Mouse (Mus musculus): ENCODE measurements at regions not wholly inside any gene's neighbourhood (a gene's known extent, or its start where the extent isn't known, plus 50 kb on each side); places are given as distances from the start of the nearest gene placed in this dataset.

GRCm38 (mm10) chrX:169554359-169554758 is 130.6 kb upstream of the Mid1 start:
- no peaks in the 10 kb centered on the region for H3K36me3 ChIP-seq (ENCODE audit: control insufficient read depth, insufficient read depth, low read length)
- H3K4me1 ChIP-seq (ENCODE audit: control insufficient read depth, insufficient read depth, low read length) = no peaks in the 10 kb centered on the region
- DNase-seq (ENCODE audit: low spot score) = no peak
- H3K27ac ChIP-seq (replicated peaks; ENCODE audit: low read depth, low read length) = no peak overlapping the region
- no peak overlapping the region for H3K9ac ChIP-seq (ENCODE audit: low read depth, low read length, severe bottlenecking)
- 47% methylated on average over 1 of the region's 1 CpGs for WGBS
- no peak overlapping the region for H3K4me3 ChIP-seq (replicated peaks; ENCODE audit: low read length)
- H3K27me3 ChIP-seq (ENCODE audit: control insufficient read depth, insufficient read depth, low read length) = no peaks in the 10 kb centered on the region
- H3K4me2 ChIP-seq (replicated peaks; ENCODE audit: low read depth, low read length, severe bottlenecking) = no peak overlapping the region
- ATAC-seq (ENCODE audit: low FRiP score, low read depth) = no peak
- TF ChIP-seq POLR2A (IDR thresholded peaks at IDR 0.05; ENCODE audit: borderline replicate concordance, extremely low read depth, insufficient read depth, insufficient read length) = no peak
- H3K9me3 ChIP-seq (ENCODE audit: control insufficient read depth, low read length) = no peaks in the 10 kb centered on the region

- Histone ChIP-seq H3K27ac (replicated peaks; ENCODE audit: low read depth, low read length) (no peak overlapping the region), H3K4me1 (ENCODE audit: control insufficient read depth, insufficient read depth, low read length) (no peaks in the 10 kb centered on the region), H3K9ac (ENCODE audit: low read depth, low read length, severe bottlenecking) (no peak overlapping the region), H3K4me3 (replicated peaks; ENCODE audit: low read length) (no peak overlapping the region), H3K36me3 (ENCODE audit: control insufficient read depth, insufficient read depth, low read length) (no peaks in the 10 kb centered on the region), H3K9me3 (ENCODE audit: control insufficient read depth, low read length) (no peaks in the 10 kb centered on the region), H3K4me2 (replicated peaks; ENCODE audit: low read depth, low read length, severe bottlenecking) (no peak overlapping the region), H3K27me3 (ENCODE audit: control insufficient read depth, insufficient read depth, low read length) (no peaks in the 10 kb centered on the region)
- TF ChIP-seq POLR2A (IDR thresholded peaks at IDR 0.05; ENCODE audit: borderline replicate concordance, extremely low read depth, insufficient read depth, insufficient read length) = no peak
- WGBS = 60% methylated on average over 1 of the region's 1 CpGs
- DNase-seq (ENCODE audit: low spot score) (no peak), ATAC-seq (ENCODE audit: low FRiP score, low read depth) (no peak)
Observed at GRCm38 (mm10) chrX:169552851-169553250, 132.1 kb upstream of the Mid1 start.

DNA sequence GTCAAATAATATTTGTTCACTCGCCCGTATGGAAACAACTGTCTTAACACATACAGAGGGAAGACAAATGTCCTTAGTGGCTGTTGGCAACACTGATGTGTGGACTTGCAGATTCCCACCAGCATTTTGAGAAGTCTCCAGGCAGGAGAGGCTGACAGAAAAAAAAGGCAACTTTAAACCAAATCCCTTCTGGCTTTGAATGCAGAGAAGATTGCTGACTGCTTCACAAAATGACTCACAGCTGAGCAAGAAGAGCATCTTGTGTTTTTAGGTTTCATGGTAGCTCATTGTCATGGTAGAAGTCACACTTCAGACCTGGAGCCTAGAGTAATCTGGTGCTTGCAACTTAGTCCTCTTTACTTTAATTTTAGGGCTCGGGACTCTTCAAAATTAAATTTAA is 141.0 kb upstream of the Mid1 start:
- no peak for ATAC-seq (ENCODE audit: low FRiP score, low read depth)
- no peaks in the 10 kb centered on the region for H3K4me1 ChIP-seq (ENCODE audit: control insufficient read depth, insufficient read depth, low read length)
- no peaks in the 10 kb centered on the region for H3K9me3 ChIP-seq (ENCODE audit: control insufficient read depth, low read length)
- H3K4me2 ChIP-seq (replicated peaks; ENCODE audit: low read depth, low read length, severe bottlenecking) = no peak overlapping the region
- no peak overlapping the region for H3K27ac ChIP-seq (replicated peaks; ENCODE audit: low read depth, low read length)
- no peak for TF ChIP-seq POLR2A (IDR thresholded peaks at IDR 0.05; ENCODE audit: borderline replicate concordance, extremely low read depth, insufficient read depth, insufficient read length)
- no peaks in the 10 kb centered on the region for H3K36me3 ChIP-seq (ENCODE audit: control insufficient read depth, insufficient read depth, low read length)
- no peak overlapping the region for H3K9ac ChIP-seq (ENCODE audit: low read depth, low read length, severe bottlenecking)
- DNase-seq (ENCODE audit: low spot score) = no peak
- WGBS = 85% methylated on average over 3 of the region's 3 CpGs
- no peak overlapping the region for H3K4me3 ChIP-seq (replicated peaks; ENCODE audit: low read length)
- H3K27me3 ChIP-seq (ENCODE audit: control insufficient read depth, insufficient read depth, low read length) = no peaks in the 10 kb centered on the region

- no peak overlapping the region for H3K9ac ChIP-seq (ENCODE audit: low read depth, low read length, severe bottlenecking)
- no peak overlapping the region for H3K27ac ChIP-seq (replicated peaks; ENCODE audit: low read depth, low read length)
- H3K4me1 ChIP-seq (ENCODE audit: control insufficient read depth, insufficient read depth, low read length) = no peaks in the 10 kb centered on the region
- no peaks in the 10 kb centered on the region for H3K27me3 ChIP-seq (ENCODE audit: control insufficient read depth, insufficient read depth, low read length)
- H3K9me3 ChIP-seq (ENCODE audit: control insufficient read depth, low read length) = no peaks in the 10 kb centered on the region
- ATAC-seq (ENCODE audit: low FRiP score, low read depth) (no peak), DNase-seq (ENCODE audit: low spot score) (no peak)
- H3K4me3 ChIP-seq (replicated peaks; ENCODE audit: low read length) = no peak overlapping the region
- no peaks in the 10 kb centered on the region for H3K36me3 ChIP-seq (ENCODE audit: control insufficient read depth, insufficient read depth, low read length)
- TF ChIP-seq POLR2A (IDR thresholded peaks at IDR 0.05; ENCODE audit: borderline replicate concordance, extremely low read depth, insufficient read depth, insufficient read length) = no peak
- no peak overlapping the region for H3K4me2 ChIP-seq (replicated peaks; ENCODE audit: low read depth, low read length, severe bottlenecking)
Observed at GRCm38 (mm10) chrX:169508229-169508628, 176.8 kb upstream of the Mid1 start.

DNA sequence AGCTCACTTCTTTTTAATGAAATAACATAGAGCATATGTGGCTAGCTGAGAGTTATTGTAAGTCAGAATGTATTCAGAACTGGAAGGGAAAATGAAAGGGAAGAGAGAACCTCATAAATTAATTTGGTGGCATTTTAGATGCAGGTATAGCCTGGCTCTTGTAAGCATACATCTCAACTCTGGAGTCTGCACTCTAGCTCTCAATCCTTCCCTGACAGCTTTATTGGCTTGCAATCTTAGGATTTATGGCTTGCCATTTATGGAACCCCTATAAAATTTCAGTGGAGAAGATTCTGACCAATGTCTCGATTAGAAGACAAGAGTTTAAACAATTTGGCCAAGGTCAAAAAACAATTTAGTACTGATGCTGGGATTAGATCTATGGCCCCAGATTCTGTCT is 173.4 kb upstream of the Hccs start:
- no peaks in the 10 kb centered on the region for H3K27me3 ChIP-seq (ENCODE audit: control insufficient read depth, insufficient read depth, low read length)
- no peak overlapping the region for H3K4me3 ChIP-seq (replicated peaks; ENCODE audit: low read length)
- no peak overlapping the region for H3K4me2 ChIP-seq (replicated peaks; ENCODE audit: low read depth, low read length, severe bottlenecking)
- DNase-seq (ENCODE audit: low spot score) (no peak), ATAC-seq (ENCODE audit: low FRiP score, low read depth) (no peak)
- TF ChIP-seq POLR2A (IDR thresholded peaks at IDR 0.05; ENCODE audit: borderline replicate concordance, extremely low read depth, insufficient read depth, insufficient read length) = no peak
- H3K9ac ChIP-seq (ENCODE audit: low read depth, low read length, severe bottlenecking) = no peak overlapping the region
- no peaks in the 10 kb centered on the region for H3K4me1 ChIP-seq (ENCODE audit: control insufficient read depth, insufficient read depth, low read length)
- no peak overlapping the region for H3K27ac ChIP-seq (replicated peaks; ENCODE audit: low read depth, low read length)
- no peaks in the 10 kb centered on the region for H3K9me3 ChIP-seq (ENCODE audit: control insufficient read depth, low read length)
- 3% methylated on average over 1 of the region's 1 CpGs for WGBS
- H3K36me3 ChIP-seq (ENCODE audit: control insufficient read depth, insufficient read depth, low read length) = no peaks in the 10 kb centered on the region

DNA sequence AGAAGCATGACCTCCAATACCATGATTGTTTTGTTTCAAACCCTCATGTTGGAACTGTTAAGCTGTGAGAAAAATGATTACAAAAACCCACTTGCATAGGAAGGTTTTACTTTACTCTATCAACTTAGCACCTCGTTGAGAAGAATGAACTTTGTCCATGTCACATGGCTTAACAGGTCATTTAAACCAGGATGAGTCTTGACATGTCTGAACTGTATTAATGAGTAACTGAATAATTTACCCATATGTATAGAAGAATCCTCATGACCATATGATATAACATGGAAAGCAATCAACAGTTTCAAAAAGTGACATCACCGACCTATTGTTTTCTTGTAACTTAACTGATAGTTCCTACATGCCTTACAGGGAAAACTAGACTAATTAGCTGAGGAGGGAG is 153.3 kb upstream of the Hccs start:
- no peak for TF ChIP-seq POLR2A (IDR thresholded peaks at IDR 0.05; ENCODE audit: borderline replicate concordance, extremely low read depth, insufficient read depth, insufficient read length)
- DNase-seq (ENCODE audit: low spot score) = no peak
- no peak overlapping the region for H3K4me2 ChIP-seq (replicated peaks; ENCODE audit: low read depth, low read length, severe bottlenecking)
- no peak overlapping the region for H3K9ac ChIP-seq (ENCODE audit: low read depth, low read length, severe bottlenecking)
- no peaks in the 10 kb centered on the region for H3K9me3 ChIP-seq (ENCODE audit: control insufficient read depth, low read length)
- H3K36me3 ChIP-seq (ENCODE audit: control insufficient read depth, insufficient read depth, low read length) = no peaks in the 10 kb centered on the region
- 68% methylated on average over 2 of the region's 2 CpGs for WGBS
- no peaks in the 10 kb centered on the region for H3K4me1 ChIP-seq (ENCODE audit: control insufficient read depth, insufficient read depth, low read length)
- no peak overlapping the region for H3K4me3 ChIP-seq (replicated peaks; ENCODE audit: low read length)
- no peaks in the 10 kb centered on the region for H3K27me3 ChIP-seq (ENCODE audit: control insufficient read depth, insufficient read depth, low read length)
- ATAC-seq (ENCODE audit: low FRiP score, low read depth) = no peak
- H3K27ac ChIP-seq (replicated peaks; ENCODE audit: low read depth, low read length) = no peak overlapping the region

All from limb, embryonic 14.5 days (tissue).